Mouse (Mus musculus): ENCODE data around the gene Rufy1. TPM values are rescaled to one million over a fixed set of nuclear protein-coding genes. Genes with fewer than 3 reads are reported as not detected.

Gene Rufy1
- total and polyA plus RNA-seq, 3 experiments: 26.0 to 30.4 (median 27.6) TPM

GRCm38 (mm10) chr11:50389616-50390015 lies 41.3 kb downstream of the Rufy1 start:
- intact Hi-C loops (cut with DNase I): no loop called here
- no peak overlapping the region for H3K4me3 ChIP-seq
- H3K9ac ChIP-seq (ENCODE audit: low read depth, low read length): no peak overlapping the region
- H3K27me3 ChIP-seq (ENCODE audit: control insufficient read depth, insufficient read depth, low read length): no peaks in the 10 kb centered on the region
- peak in 1 of 2 experiments; percentile 16 for DNase-seq
- peaks cover 19% of the 10 kb centered on the region for H3K36me3 ChIP-seq (ENCODE audit: control insufficient read depth, insufficient read depth, low read length)
- H3K79me2 ChIP-seq (replicated peaks; ENCODE audit: control insufficient read depth, insufficient read depth, low read length): no peaks in the 10 kb centered on the region
- no peaks in the 10 kb centered on the region for H3K4me1 ChIP-seq (ENCODE audit: control insufficient read depth, insufficient read depth, low read length)
- 75% methylated on average over 5 of the region's 5 CpGs for WGBS
- TF ChIP-seq CTCF (IDR thresholded peaks at IDR 0.05) (no peak), EP300 (IDR thresholded peaks at IDR 0.05; ENCODE audit: insufficient read depth, low read depth, low read length) (no peak), POLR2A (IDR thresholded peaks at IDR 0.05; ENCODE audit: insufficient read depth, low read depth, low read length) (no peak)
- no peak overlapping the region for H3K27ac ChIP-seq

- Histone ChIP-seq H3K9ac (ENCODE audit: low read depth, low read length) (no peak overlapping the region), H3K79me2 (replicated peaks; ENCODE audit: control insufficient read depth, insufficient read depth, low read length) (no peaks in the 10 kb centered on the region), H3K27ac (no peak overlapping the region), H3K4me1 (ENCODE audit: control insufficient read depth, insufficient read depth, low read length) (no peaks in the 10 kb centered on the region), H3K36me3 (ENCODE audit: control insufficient read depth, insufficient read depth, low read length) (peaks cover 22% of the 10 kb centered on the region), H3K27me3 (ENCODE audit: control insufficient read depth, insufficient read depth, low read length) (no peaks in the 10 kb centered on the region), H3K4me3 (no peak overlapping the region)
- peak in 1 of 2 experiments; percentile 10 for DNase-seq
- TF ChIP-seq CTCF (IDR thresholded peaks at IDR 0.05): no peak
- no peak for TF ChIP-seq POLR2A (IDR thresholded peaks at IDR 0.05; ENCODE audit: insufficient read depth, low read depth, low read length)
- no peak for TF ChIP-seq EP300 (IDR thresholded peaks at IDR 0.05; ENCODE audit: insufficient read depth, low read depth, low read length)
- intact Hi-C loops (cut with DNase I): no loop called here
- 70% methylated on average over 3 of the region's 3 CpGs for WGBS
Observed at GRCm38 (mm10) chr11:50389011-50389410, 41.9 kb downstream of the Rufy1 start.

- Histone ChIP-seq H3K4me1 (ENCODE audit: control insufficient read depth, insufficient read depth, low read length) (no peaks in the 10 kb centered on the region), H3K9ac (ENCODE audit: low read depth, low read length) (no peak overlapping the region), H3K27ac (no peak overlapping the region), H3K36me3 (ENCODE audit: control insufficient read depth, insufficient read depth, low read length) (peaks cover 26% of the 10 kb centered on the region), H3K27me3 (ENCODE audit: control insufficient read depth, insufficient read depth, low read length) (no peaks in the 10 kb centered on the region), H3K79me2 (replicated peaks; ENCODE audit: control insufficient read depth, insufficient read depth, low read length) (no peaks in the 10 kb centered on the region), H3K4me3 (no peak overlapping the region)
- peak in 1 of 2 experiments; percentile 14 for DNase-seq
- TF ChIP-seq CTCF (IDR thresholded peaks at IDR 0.05) (no peak), EP300 (IDR thresholded peaks at IDR 0.05; ENCODE audit: insufficient read depth, low read depth, low read length) (no peak), POLR2A (IDR thresholded peaks at IDR 0.05; ENCODE audit: insufficient read depth, low read depth, low read length) (no peak)
- intact Hi-C loops (cut with DNase I): no loop called here
- 92% methylated on average over 3 of the region's 3 CpGs for WGBS
Observed at GRCm38 (mm10) chr11:50388217-50388929, 42.6 kb downstream of the Rufy1 start.

- H3K36me3 ChIP-seq (ENCODE audit: control insufficient read depth, insufficient read depth, low read length): peaks cover 32% of the 10 kb centered on the region
- TF ChIP-seq EP300 (IDR thresholded peaks at IDR 0.05; ENCODE audit: insufficient read depth, low read depth, low read length) (no peak), CTCF (IDR thresholded peaks at IDR 0.05) (no peak), POLR2A (IDR thresholded peaks at IDR 0.05; ENCODE audit: insufficient read depth, low read depth, low read length) (no peak)
- intact Hi-C loops (cut with DNase I): no loop called here
- H3K4me1 ChIP-seq (ENCODE audit: control insufficient read depth, insufficient read depth, low read length): no peaks in the 10 kb centered on the region
- no peak for DNase-seq
- no peaks in the 10 kb centered on the region for H3K27me3 ChIP-seq (ENCODE audit: control insufficient read depth, insufficient read depth, low read length)
- no peak overlapping the region for H3K9ac ChIP-seq (ENCODE audit: low read depth, low read length)
- H3K4me3 ChIP-seq: no peak overlapping the region
- WGBS: 64% methylated on average over 4 of the region's 4 CpGs
- H3K27ac ChIP-seq: no peak overlapping the region
- no peaks in the 10 kb centered on the region for H3K79me2 ChIP-seq (replicated peaks; ENCODE audit: control insufficient read depth, insufficient read depth, low read length)
Observed at GRCm38 (mm10) chr11:50387697-50388096, 43.2 kb downstream of the Rufy1 start.

- TF ChIP-seq POLR2A (IDR thresholded peaks at IDR 0.05; ENCODE audit: insufficient read depth, low read depth, low read length) (no peak), CTCF (IDR thresholded peaks at IDR 0.05) (no peak), EP300 (IDR thresholded peaks at IDR 0.05; ENCODE audit: insufficient read depth, low read depth, low read length) (no peak)
- no peak for DNase-seq
- H3K27me3 ChIP-seq (ENCODE audit: control insufficient read depth, insufficient read depth, low read length): no peaks in the 10 kb centered on the region
- H3K36me3 ChIP-seq (ENCODE audit: control insufficient read depth, insufficient read depth, low read length): peaks cover 36% of the 10 kb centered on the region
- H3K4me1 ChIP-seq (ENCODE audit: control insufficient read depth, insufficient read depth, low read length): peaks cover 3% of the 10 kb centered on the region
- H3K27ac ChIP-seq: no peak overlapping the region
- no peak overlapping the region for H3K4me3 ChIP-seq
- intact Hi-C loops (cut with DNase I): no loop called here
- no peaks in the 10 kb centered on the region for H3K79me2 ChIP-seq (replicated peaks; ENCODE audit: control insufficient read depth, insufficient read depth, low read length)
- H3K9ac ChIP-seq (ENCODE audit: low read depth, low read length): no peak overlapping the region
- WGBS: 84% methylated on average over 3 of the region's 3 CpGs
Observed at GRCm38 (mm10) chr11:50387167-50387679, 43.7 kb downstream of the Rufy1 start.

- WGBS: 1% methylated on average over 4 of the region's 4 CpGs
Observed at GRCm38 (mm10) chr11:50381311-50381710, 49.6 kb downstream of the Rufy1 start.

More at GRCm38 (mm10) chr11:50381311-50381710, 49.6 kb downstream of the Rufy1 start:
- Histone ChIP-seq H3K36me3 (ENCODE audit: control insufficient read depth, insufficient read depth, low read length) (peaks cover 50% of the 10 kb centered on the region), H3K27ac (no peak overlapping the region), H3K79me2 (replicated peaks; ENCODE audit: control insufficient read depth, insufficient read depth, low read length) (0 out of 2 replicates have a peak, but pooled peaks cover 3% of the 10 kb centered on the region), H3K27me3 (ENCODE audit: control insufficient read depth, insufficient read depth, low read length) (no peaks in the 10 kb centered on the region), H3K4me3 (peak overlapping the region; percentile 95), H3K4me1 (ENCODE audit: control insufficient read depth, insufficient read depth, low read length) (peaks cover 7% of the 10 kb centered on the region), H3K9ac (ENCODE audit: low read depth, low read length) (no peak overlapping the region)
- peak in 1 of 2 experiments; percentile 19 for DNase-seq
- TF ChIP-seq CTCF (IDR thresholded peaks at IDR 0.05): no peak
- TF ChIP-seq EP300 (IDR thresholded peaks at IDR 0.05; ENCODE audit: insufficient read depth, low read depth, low read length): no peak
- TF ChIP-seq POLR2A (IDR thresholded peaks at IDR 0.05; ENCODE audit: insufficient read depth, low read depth, low read length): no peak
- intact Hi-C loops (cut with DNase I): no loop called here
